Mouse (Mus musculus) fat pad, adult 2 months (tissue): ENCODE data around the gene Chpf.

Experiments used
- DNase-seq: peaks from one replicate; pipeline ENCODE4 v3.0.0-alpha.2; 2011; ENCODE audit warnings: low read depth, low spot score; ENCODE audit errors: extremely low read depth

The Chpf gene

GRCm38 (mm10) chr1:75499441-75499840 is 20.3 kb upstream of the Chpf start:
- DNase-seq, result no peak

DNA sequence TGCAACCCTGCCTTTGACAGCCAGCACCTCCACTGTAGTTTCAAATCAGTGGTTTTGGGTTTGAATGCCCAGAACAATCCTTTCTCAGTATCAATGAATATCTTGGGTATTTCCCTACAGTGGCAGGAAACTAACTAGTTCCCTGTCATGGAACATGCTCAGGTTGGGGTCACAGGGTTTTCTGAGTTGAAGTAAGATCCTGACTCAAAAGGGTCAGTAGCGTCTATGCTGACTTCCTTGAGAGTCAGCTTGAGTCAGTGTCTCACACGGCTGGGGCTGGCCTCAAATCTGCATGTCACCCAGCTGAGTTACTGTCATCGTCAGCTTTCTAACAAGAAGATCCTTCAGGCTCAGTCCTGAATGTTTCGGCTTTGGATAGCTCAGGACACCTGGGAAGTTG is 19.8 kb upstream of the Chpf start:
- no peak for DNase-seq

DNA sequence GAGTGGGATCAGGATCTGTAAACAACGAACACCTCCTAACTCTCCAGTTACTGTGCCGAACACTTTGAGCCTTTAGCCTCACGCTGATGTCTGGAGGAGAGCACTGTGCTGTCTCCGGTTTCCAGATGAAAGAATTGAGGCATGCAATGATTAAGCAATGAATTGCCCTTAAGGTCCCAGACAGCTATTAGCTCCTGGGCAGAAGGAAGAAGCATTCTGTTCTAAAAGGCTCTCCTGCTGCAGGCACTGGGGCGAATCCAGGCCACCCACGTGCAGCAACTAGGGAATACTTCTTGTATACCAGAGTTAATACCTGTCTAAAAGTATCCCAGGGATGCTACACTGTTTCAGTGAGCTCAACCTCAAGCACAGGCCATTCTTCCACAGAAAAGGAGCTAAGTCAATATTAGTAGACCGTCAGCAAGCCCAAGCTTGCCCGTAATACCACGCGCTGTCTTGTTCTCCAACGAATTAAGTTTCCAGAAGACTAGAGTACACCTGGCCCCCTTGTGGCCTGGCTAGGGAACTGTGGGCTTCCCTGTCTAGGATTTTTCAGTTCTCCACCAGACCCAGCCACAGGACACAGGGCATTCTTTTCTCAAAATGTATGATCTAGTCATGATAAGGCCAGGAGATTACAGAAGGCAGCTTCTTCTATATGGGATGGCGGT is 15.9 kb upstream of the Chpf start:
- peak; percentile 21 for DNase-seq

DNA sequence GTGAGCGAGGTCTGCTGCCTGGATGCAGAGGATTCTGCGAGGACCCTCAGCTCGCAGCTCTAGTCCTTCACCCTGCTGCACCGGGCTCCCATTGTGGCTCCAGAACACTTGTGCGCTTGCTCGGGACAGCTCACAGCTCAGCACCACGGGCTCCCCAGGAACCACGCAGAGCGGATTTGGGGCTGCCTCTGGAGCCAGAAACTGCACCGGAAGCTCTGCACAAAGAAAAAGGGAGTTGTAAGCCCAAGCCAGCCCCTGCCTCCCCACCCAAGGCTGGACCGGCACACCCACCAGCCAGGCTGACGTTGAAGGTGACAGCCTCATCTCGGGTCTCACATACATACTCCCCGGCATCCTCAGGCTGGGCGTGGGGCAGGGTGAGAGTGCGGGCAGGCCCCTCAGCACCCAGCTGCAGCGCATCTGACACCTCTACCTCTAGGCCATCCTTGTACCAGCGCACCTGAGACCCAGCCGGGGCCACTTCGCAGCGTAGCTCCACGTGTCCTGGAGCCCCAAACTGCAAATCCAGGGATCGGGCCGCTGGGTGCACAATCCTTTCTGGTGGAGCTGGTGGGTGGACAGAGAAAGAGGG is 13.6 kb upstream of the Chpf start:
- DNase-seq, result no peak

DNA sequence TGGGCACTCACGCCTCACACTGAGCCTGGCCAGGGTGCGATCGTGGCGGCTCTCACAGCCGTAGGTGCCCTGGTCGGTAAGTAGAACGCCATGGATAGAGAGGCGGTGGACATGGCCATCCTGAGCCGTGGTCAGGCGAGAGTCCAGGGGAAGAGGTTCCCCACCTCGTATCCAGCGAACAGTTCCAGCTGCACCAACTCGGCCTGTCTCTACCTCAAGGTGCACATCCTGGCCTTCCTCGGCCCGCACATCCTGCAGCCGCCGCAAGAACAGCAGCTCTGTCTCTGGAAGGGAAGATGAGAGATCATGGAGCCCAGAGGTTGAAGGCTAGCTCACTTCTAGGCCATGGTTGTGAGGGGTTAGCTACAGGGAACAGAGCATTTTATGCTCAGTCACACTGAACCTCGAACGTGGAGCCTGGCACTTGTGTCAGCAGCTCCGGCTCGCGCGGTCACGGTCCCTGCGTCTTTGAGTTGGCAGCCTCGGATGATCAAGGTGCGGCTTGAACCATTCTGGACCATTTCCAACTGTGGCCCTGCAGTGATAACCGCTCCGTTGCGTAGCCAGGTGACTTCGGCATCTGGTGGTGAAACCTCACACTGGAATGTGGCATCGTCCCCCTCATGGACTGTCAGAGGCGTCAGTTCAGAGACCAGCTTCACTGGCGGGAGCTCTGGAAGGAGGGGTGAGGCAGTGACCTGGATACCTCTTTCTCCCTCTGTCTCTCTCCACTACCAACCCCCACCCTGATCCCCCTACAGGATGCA is 11.9 kb upstream of the Chpf start:
- DNase-seq, result no peak

- no peak for DNase-seq
Measured at GRCm38 (mm10) chr1:75487405-75488161, 8.5 kb upstream of the Chpf start.

DNA sequence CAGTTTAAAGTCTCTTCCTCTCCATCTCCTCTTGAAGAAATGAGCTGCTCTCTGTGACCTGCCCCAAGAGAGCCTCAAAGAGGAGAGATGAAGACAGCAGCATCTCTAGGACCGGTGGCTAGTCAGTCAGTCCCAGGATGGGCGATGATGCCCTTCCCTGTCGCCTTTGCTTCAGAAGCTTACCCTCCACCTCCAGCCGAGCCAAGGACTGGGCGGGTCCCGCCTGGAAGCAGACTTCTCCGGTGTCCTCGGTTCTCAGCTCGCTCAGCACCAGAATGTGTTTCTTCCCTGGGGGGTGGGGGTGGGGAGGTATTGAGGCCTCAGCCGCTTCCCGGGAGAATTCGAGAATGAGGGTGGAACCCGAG is 7.9 kb upstream of the Chpf start:
- no peak for DNase-seq

DNA sequence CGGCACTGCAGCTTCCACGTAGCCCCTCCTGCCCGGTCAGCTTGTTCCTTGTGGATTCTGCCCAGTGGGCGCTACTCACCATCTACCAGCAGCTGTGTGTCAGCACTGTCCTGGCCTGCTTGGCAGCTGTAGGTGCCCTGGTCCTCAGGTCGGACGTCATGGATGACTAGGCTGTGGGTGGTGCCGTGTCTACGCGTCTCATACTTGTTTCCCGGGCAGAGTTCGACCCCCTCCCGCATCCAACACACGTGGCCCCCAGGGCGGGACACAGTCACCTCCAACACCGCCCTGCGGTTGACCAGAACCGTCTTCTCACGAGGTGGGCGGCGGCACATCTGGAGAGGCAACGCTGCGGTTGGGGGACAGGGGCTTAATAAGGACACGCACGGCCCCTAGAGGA is 7.5 kb upstream of the Chpf start:
- no peak for DNase-seq

GRCm38 (mm10) chr1:75480735-75481134 is 1.6 kb upstream of the Chpf start:
- DNase-seq, result no peak

GRCm38 (mm10) chr1:75480036-75480435 is 929 bp upstream of the Chpf start:
- DNase-seq, result no peak

DNA sequence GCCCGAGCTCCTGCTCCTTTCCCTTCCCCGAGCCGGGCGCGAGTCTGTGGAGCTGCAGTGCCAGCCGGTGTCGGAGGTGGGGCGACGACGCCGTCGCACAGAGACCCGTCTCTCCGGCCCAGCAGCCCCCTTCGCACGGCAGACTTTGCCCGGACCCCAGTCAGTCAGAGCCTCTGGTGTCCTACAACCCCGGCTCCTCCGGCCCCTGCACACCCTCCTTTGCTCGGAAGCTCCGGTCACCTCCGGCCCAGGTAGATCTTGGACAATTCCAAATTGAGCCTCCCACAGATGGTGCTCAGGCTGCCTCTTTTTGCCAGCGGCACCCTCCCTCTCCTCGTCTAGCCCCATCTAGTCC is 505 bp upstream of the Chpf start:
- no peak for DNase-seq

DNA sequence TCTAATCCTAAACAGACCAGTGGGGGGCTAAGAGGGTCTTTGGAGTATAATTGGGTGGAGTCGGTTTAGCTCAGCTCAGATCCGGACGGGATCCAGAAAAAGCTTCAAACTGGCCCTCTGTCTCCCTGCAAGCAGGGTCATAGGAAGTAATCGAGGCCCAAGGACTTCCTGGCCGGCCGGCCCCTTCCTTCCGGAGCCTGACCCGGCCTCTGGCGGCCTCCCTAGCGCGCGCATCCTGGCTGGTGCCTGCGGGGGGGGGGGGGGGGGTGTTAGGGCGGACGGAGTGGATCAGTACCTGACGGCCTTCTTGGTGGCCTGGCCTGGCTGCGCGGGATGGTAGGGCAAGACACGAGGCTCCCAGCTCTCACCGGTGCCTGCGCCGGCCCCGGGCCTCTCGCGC is 610 bp downstream of the Chpf start:
- DNase-seq, result no peak

- DNase-seq, result no peak
Measured at GRCm38 (mm10) chr1:75477966-75478290, 1.2 kb downstream of the Chpf start.

- DNase-seq, result no peak
Measured at GRCm38 (mm10) chr1:75477264-75477965, 1.7 kb downstream of the Chpf start.

- DNase-seq, result no peak
Measured at GRCm38 (mm10) chr1:75476441-75476840, 2.7 kb downstream of the Chpf start.

- no peak for DNase-seq
Measured at GRCm38 (mm10) chr1:75469287-75469825, 9.8 kb downstream of the Chpf start.

GRCm38 (mm10) chr1:75467215-75467927 is 11.7 kb downstream of the Chpf start:
- DNase-seq, result no peak

GRCm38 (mm10) chr1:75463652-75464204 is 15.4 kb downstream of the Chpf start:
- DNase-seq, result no peak

DNA sequence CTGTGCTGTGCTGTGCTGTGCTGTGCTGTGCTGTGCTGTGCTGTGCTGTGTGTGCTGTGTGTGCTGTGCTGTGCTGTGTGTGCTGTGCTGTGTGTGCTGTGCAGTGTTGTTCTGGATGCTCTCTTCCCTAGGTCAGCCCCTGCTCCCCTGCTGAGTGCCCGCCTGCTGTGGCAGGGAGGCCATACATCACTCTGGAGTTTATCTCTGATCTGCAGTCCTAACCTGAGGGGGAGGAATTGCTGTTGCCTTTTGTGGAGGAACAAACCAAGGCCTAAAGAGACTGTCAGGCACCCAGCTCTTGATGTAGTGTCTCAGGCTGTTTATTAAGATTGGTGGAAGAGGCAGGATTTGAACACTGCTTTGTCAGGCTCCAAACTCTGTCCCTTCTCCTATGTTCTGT is 16.5 kb downstream of the Chpf start:
- DNase-seq, result no peak

DNA sequence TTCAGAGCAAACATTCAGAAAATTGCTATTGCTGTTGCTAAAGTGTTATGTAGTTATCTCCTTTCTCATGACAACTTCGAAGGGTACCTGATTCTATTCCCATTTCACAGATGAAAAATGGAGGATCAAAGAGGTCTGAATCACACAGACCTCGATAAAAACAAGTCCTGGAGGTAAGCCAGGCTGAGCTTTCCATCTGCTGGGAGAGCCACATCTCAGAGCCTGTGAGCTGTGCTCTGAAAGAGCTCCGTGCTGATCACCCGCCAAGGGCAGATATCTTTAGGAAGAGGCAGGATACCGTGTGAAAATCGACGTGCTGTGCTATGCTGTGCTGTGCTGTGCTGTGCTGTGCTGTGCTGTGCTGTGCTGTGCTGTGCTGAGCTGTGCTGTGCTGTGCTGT is 18.8 kb downstream of the Chpf start:
- DNase-seq, result no peak
